Mouse (Mus musculus) heart, postnatal 10 days (tissue): ENCODE data around the gene Gpr33. TPM values are rescaled to one million over a fixed set of nuclear protein-coding genes. Genes with fewer than 3 reads are reported as not detected.

Experiments used
- DNase-seq, 2 experiments: peaks; one replicate each; pipeline ENCODE4 v3.0.0; 2021
- intact Hi-C: fragments of 180-260 bp; cut with DNase I; formaldehyde crosslinking; loops from one replicate; pipeline ENCODE4 v1.15.1; 2025
- total RNA-seq, 2 experiments: library from RNA; stranded (reverse); gene quantifications; 2 replicates each; pipeline ENCODE4 v1.2.3; 2021

Gene Gpr33
- total RNA-seq = not detected

DNA sequence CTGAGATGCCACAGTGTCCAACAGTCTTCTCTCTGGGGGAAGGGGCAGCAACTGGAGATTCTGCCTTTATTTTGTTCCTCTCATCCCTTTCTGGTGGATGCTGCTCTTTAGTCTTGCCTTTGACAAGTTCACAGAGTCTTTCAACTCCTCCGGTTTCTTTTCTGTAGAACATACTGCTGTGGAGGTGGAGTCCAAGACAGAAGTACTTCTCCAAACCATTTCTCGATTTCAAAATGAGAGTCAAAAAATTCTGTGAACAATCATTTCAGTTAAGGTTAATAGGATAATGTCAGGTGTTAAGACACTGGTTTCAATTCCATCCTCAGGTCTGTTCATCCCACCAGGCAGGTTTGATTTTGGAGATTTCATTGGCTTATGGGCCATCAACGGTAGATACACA lies at the start of gene Gpr33:
Gene Gpr33, minus strand, starts transcription at position 101 of the 400 bp plus-strand sequence.
- intact Hi-C loops = no loop called here
- no peak for DNase-seq

DNA sequence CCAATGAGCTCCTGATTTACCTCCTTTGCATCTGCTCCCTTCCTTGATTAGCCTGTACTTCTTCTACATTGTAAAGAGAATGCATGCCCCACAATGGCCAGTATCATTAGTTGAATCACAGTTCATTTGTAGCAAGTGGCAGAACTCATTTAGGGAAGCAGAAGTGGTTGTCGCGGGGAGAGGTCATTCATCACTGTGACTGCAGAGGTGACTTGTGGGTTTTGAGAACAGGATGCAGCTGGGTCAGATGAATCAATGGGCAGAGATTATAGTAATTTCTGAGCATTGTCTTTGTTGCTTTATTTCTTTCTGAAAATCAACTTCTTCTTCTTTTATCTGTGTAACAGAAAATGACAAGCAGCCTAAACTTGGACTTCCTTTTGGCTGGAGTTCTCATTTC lies 21.5 kb upstream of the Gpr33 start:
- DNase-seq = no peak
- intact Hi-C loops = no loop called here

DNA sequence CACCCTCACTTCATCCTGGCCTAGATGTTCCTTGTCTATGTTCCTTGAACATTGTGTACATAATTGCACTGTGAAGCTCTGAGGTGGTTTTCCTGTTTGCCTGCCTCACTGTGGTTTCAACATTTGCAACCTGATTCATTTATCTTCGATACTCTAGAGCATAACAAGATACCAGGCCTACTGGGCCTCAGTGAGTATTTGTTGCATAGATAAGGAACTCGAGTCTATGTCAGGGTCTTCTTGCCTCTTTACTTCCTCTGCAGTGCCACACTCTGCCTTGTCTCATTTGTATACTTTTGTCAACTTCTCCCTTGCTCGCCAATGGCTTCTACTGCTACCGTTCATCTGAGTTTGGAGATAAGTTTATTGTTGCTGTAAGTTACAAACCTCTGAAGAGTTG lies 18.5 kb upstream of the Gpr33 start:
- intact Hi-C loops = no loop called here
- DNase-seq = no peak

DNA sequence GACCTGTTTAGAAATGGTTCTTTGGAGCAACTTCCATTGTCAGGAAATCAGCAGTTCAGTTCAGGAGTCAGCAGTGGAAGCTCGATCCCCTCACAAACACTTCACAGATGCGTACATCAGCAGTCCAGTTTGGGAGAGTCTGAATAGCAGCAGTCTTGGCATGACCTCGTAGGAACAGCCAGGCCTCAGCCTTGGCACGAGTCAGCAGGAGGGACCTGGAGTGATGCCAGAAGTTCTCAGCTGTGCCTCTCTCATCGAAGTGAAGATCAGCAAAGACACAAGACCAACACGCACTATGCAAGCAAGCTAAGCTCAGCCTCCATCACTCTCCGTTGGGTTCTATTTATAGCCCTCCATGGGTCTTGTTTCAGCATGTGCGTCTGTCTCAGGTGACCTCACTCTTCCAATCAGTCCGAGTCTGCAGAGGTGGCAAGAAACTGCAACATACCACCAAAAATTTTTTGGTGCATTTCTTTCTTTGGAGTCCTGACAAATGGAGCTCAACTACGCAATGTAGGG lies 15.0 kb upstream of the Gpr33 start:
- peak; percentile 26 to 28 for DNase-seq
- intact Hi-C loops = no loop called here

DNA sequence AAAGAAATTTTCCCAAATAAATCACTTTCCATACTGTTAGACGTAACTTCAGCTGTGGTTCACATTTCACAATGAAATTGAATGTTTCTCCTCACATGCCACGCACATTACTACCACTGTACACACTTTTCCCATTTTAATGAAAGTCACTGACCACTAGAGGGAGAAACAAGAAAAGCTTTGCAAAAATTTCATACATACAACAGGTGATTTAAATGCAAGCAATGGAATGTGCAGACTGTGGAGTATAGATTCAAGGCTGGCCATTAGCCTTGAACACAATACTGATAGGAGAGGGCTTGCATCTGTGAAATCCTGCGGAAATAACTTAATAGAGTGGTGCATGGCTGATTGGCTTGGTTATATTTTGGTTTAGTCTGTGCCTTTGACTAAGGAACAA lies 10.5 kb upstream of the Gpr33 start:
- DNase-seq = no peak
- intact Hi-C loops = loop anchor here (1.0 to 5.0 kb wide), 4 partner anchors 336 to 859 kb away; no protein-coding TSS in a partner anchor

DNA sequence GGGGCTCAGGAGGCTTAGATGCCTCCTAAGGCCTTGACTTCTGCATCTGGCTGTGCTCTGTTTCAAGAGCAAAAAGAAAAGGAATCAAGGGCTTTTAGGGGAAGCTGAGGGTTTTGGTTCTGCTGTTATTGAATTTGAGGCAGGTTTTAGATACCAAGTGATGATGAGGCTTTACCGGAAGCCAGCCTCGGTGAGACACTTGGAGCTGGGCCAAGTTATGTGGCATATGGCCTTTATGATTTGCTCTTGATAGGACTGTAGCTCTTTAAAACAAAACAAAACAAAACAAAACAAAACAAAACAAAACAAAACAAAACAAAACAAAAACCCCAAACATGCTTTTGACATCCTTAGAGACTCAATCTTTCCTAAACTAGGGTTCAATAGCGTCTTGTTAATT lies 7.1 kb upstream of the Gpr33 start:
- intact Hi-C loops = loop anchor here (5.0 kb wide), 2 partner anchors 797 to 862 kb away; no protein-coding TSS in a partner anchor
- DNase-seq = no peak

DNA sequence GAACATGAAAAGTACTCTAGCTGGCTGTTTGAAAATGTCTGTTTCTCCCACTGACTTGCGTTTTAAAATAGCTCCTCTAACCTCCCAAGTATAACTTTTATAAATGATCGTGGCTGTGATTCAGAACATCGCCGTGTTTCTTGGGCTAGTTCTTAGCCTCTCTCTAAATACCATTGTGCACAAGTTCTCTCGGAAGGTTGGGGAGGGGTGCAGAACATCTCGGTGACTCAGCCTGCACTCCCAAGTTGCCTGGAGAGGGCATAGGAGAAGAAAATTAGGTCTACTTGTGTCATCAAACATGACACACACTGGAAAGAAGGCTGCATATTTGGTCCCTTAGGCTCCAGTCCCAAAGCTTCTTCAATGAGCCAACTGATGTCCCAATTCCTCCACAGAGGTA lies 4.4 kb upstream of the Gpr33 start:
- intact Hi-C loops = no loop called here
- DNase-seq = no peak

DNA sequence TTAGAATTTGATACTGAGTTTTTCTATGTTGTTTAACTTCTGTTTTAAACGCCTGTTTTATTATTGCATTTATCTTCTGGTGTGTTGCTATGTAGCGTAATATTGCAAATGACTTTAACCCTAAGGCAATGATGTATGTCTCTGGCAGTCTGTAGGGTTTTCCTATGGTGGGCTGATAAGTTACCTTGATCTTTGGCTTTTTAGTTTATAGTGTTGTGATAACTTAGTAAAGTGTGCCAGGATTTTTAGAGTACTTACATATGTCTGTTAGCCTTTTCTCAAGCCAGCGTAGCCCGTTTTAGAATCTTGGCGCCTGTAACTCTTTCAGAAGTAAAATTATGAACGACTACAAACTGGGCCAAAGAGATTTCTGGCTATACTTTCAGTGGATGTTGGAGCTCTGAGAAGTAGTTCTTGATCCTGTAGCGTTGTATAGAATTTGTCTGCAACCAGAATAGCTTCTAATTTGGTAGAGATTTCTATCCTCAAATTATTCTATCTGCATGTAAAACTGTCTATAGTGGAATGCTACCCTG lies 13.3 kb downstream of the Gpr33 start:
- intact Hi-C loops = loop anchor here (5.0 kb wide), 2 partner anchors 818 to 883 kb away; no protein-coding TSS in a partner anchor
- DNase-seq = no peak

DNA sequence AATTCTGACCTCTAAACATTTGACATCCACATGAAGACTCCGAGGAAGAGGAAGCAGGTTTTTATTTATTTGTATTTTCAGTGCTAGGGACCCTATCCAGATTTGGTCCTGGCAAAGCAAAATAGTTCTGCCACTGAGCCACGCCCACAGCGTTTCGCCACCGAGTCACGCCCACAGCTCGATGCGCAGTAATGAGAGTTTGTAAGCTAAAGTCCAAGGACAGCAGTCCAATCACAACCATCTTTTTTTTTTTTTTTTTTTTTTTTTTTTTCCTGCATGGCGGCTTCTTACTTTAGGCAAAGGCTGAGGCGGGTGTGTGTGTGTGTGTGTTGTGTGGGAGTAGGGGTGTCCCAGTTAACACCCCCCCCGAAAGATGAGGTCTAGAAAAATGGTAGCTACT lies 13.8 kb downstream of the Gpr33 start:
- DNase-seq = no peak
- intact Hi-C loops = loop anchor here (5.0 kb wide), 2 partner anchors 818 to 883 kb away; no protein-coding TSS in a partner anchor

DNA sequence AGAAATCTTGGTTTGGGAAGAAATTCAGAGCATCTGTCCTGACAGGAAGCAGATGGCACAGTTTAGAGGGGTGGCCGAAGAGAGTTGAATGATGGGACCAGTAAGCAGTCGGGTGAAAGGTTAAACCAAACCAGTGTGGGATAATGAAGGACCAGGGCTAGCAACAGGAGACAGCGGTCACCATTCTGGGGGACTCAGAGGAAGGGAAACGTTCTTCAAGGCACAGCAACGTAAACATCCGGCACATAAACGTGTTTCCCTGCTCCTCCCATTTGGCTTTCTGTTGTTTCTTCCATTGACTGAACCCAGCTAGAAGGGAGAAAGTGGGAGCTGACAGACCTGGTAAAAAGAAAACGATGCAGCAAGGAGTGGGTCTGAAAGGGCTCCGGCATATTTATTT lies 14.6 kb downstream of the Gpr33 start:
- no peak for DNase-seq
- intact Hi-C loops = loop anchor here (5.0 kb wide), 2 partner anchors 819 to 884 kb away; no protein-coding TSS in a partner anchor

DNA sequence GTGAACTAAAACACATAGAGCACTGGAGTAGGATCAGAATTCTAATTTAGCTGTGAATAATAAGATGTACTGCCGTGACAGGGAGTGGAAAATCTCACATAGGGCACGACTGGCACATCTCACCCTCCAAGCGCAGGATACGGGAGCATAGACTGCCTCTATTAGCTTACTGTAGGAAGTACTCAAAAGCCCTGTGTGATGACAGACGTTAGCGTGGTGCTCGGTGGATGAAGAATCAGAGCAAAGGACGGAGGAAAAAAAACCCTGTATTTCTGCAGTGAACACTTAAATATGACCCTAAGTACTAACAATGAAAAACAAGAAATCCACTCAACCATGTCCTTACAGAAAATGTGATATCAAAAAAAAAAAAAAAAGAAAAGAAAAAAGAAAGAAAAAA lies 15.7 kb downstream of the Gpr33 start:
- no peak for DNase-seq
- intact Hi-C loops = loop anchor here (5.0 kb wide), 2 partner anchors 820 to 885 kb away; no protein-coding TSS in a partner anchor

DNA sequence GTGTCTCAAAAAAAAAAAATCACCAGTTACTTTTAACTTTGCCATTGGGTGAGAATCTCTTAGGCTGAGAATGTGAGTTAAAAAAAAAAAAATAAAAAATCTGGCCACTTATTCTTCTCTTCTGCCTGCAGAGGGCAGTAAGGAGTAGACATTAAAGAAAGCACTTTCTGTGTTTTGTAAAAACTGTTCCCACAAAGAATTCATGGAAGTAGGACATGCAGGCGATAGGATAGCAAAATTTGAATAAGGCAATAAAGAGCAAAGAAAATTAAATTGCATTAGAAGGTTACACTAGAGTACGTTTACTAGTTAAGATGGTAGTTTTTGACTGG lies 17.3 kb downstream of the Gpr33 start:
- intact Hi-C loops = loop anchor here (2.0 to 5.0 kb wide), 3 partner anchors 628 to 887 kb away; no protein-coding TSS in a partner anchor
- DNase-seq = peak; percentile 18 to 53

DNA sequence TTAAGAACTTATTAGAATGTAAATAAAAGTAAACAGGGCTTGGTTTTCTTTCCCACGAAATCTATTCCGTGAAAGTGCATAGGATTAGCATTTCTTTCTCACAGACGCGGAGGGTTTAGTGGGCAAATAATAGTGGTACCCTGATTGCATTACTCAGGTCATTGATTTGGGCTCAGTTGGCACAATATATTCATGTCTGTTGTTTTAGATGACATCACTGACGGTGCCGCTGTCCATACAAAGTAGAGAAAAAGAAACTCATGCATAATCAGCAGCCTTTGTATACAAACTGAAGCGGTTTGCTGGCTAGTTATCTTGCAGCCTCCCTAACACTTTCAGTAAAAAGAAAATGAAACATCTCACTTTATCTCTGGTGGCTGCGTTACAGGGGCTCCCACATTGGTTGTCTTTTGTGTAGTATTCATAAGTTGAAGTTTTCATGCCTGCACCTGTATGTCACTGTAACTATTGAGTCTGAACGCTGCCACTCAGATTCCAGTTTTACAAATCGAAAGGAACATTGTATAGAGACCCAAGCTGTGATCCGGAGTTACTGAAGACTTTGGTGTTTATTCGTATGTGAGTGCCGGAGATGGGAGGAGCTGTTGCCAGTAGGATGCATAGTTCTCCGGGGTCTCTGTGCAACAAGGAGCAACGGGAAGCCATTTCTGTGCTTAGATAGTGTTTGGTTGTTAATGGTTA lies 17.8 kb downstream of the Gpr33 start:
- DNase-seq = no peak
- intact Hi-C loops = loop anchor here (2.0 to 5.0 kb wide), 3 partner anchors 629 to 887 kb away; no protein-coding TSS in a partner anchor

DNA sequence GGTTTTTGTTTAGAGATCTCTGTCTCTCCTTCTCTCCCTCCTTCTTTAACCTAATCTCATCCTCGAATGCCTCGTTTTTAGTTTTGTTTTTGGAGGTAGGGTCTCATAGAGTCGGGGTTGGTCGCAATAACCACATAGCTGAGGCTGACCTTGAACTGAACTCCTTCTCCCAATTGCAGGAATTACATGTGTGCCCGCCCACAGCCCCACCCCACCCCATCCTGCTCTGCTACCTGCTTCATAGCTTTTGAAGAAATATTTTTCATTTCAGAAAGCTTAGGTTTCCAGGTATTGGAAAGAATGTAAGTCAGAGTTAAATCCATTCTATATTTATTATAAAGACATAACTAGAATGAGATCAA lies 21.2 kb downstream of the Gpr33 start:
- intact Hi-C loops = no loop called here
- no peak for DNase-seq

DNA sequence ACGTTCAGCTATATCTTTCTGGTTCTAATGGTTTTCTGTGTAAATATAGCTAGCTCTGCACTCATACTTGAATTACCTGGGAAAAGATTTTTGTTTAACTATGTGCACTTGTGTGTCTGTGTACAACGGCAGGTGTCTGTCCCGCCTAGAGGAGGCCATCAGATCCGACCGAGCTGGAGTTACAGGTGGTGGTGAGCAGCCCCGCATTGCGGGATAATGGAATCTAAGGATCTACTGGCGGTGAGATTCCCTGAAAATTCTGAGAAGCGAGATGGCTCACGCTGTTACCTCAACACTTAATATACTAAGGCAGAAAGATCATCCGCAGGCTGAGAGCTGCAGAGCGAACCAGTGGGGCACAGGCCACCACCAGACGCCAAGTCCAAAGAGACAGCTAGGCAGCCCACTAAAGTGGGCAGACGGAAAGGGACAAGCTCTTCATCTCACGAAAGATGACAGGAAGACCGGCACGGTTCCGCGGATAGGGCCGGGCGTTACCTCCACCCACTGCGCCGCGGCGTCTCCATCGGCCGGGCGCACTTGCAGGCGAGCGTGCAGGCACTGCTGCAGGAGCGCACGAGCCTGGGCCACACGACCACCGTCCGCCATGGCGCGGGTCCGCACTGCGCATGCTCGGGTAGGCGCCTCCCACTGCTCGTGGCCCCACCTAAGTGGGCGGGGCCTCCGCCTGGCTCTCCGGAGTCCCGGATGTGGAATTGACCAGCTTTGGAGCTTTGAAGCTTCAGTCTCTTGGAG lies 21.8 kb downstream of the Gpr33 start, which contains the start of gene Dtd2:
Gene Dtd2, minus strand, starts transcription at position 625 of the 756 bp plus-strand sequence.
- DNase-seq = peak; percentile 94 to 97
- intact Hi-C loops = no loop called here

DNA sequence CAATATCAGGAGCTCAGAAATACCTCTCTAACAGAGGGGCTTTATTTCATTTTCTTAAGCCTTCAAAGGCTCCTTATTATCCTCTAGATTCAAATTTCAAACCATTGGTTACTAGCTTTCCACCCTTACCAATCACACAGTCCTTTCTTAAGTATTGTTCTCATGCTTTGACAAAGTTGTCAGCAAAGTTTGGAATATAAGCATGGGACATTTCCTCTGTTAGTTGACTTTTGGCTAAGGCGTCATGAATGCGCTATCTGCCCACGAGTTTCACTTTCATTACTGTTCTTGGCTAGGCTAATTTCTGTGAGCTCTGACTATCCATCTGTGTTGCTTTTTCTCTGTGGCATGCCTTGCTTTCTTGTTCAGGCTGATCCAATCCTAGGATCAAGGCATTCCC lies 25.1 kb downstream of the Gpr33 start:
- no peak for DNase-seq
- intact Hi-C loops = loop anchor here (5.0 kb wide), 1 partner anchor 175 kb away; the partner anchor contains the start of gene Hectd1

DNA sequence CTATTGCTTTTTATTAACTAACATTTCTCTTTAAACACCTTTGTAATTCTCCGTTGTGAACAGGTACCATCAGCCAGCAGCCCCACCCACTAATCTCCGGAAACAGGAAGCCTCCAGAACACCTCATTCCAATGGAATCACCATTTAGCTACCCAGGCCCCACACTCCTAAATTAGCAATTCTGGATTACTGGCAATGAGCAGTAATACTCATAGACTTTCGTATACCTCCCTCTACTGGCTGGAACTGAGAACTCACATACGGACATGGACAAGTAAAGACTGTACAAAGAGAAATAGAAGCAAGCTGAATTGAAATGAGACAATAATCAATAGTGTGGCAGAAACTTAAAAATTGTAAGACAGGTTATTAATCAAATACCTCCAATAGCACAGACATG lies 26.3 kb downstream of the Gpr33 start:
- intact Hi-C loops = loop anchor here (2.0 to 5.0 kb wide), 3 partner anchors 31 to 174 kb away; partner anchors contain the start of genes Heatr5a and Hectd1
- DNase-seq = peak; percentile 77 to 86

DNA sequence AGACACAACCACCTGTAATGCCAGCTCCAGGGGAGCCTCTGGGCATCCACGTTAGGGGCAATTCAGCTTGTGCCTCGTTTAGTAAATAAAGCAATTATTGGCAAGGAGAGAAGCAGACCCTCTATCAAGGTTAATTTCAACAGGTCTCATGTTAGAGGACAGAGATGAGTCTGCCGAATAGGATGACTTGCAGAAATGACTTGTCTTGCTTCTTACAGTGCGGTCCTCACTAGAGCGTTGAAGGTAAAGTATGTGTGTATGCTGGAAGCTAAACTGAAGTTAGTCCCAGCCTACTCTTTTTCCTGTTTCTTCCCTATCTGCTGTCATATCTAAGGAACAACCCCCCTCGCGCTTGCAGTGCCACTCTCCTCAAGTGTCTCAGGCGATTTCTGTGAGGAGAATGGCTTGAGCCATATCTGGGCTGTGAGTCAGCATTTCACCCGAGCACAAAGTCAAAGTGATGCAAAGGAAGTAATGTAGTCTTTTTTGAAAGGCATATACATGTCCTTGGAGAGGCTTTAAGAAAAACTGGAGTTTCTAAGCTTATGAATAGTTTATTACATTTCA lies 29.4 kb downstream of the Gpr33 start:
- DNase-seq = no peak
- intact Hi-C loops = no loop called here

DNA sequence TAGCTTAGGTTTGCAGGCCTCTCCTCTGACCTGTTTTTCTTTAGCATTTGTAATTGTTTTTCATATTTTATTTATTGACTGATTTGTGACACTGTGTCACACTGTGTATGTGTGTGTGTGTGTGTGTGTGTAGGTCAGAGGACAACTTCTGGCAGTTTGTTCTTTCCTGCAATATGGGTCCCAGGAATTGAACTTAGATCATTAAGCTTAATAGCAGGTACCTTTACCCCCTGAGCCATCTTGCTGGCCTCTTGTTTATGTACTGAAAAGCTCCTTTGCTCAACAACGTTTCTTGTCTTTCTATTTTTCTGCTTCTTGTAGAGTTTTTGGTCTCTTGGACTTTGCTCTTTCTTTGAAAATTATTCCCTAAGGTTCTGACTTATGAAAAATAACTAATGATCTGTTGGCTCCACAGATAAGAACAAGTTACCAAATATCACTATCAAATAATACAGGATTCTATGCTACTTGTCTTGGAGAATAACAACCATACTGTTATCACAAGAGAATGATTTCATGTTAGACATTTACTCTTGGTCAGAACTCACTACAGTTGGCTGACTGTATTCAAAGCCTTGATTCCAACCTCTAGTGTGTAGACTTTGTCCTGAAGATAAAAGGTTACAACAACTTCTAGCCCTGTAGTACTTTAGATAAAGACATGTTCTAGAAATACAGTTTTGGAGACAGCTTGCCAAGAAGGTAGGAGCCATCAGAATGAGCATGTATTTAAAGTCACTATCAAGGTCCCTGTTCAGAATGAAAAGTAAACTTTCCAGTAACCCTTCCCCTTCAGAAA lies 31.9 kb downstream of the Gpr33 start:
- intact Hi-C loops = loop anchor here (2.0 kb wide), 1 partner anchor 15 kb away; no protein-coding TSS in a partner anchor
- no peak for DNase-seq

DNA sequence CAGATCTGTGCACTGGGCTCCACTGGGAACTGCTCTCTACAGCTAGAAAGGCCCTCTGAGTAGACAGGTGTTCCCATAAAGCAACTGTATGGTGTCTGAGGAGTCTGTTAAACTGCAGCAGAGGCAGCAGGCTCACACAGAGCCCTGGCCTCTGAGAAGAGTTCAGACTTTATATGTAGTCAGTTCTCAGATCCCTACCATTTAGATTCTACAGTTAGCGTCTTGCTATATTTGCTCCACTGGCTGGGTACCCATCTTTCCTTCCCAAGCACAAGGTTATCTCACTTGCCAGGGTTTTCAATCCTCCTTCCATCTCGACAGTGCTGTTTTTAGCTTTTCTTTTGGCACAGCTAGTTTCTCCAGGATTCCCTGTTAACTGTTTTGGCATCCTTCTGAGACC lies 37.2 kb downstream of the Gpr33 start:
- intact Hi-C loops = no loop called here
- DNase-seq = no peak
